Mouse (Mus musculus): ENCODE data around the gene Izumo1. TPM values are rescaled to one million over a fixed set of nuclear protein-coding genes. Genes with fewer than 3 reads are reported as not detected.

Gene Izumo1
- total RNA-seq (2022), result not detected

GRCm38 (mm10) chr7:45621443-45621842, at the start of gene Izumo1:
Gene Izumo1 (plus strand): TSS chr7:45621811.
- no peak for DNase-seq (ENCODE audit: low spot score in 2 of 2)

- DNase-seq (ENCODE audit: low spot score in 2 of 2), result no peak
These were observed 49.6 kb upstream of the Izumo1 start for GRCm38 (mm10) chr7:45571966-45572365.

- DNase-seq (ENCODE audit: low spot score in 2 of 2), result no peak
These were observed 47.7 kb upstream of the Izumo1 start for GRCm38 (mm10) chr7:45573954-45574353.

GRCm38 (mm10) chr7:45574472-45575379, 46.9 kb upstream of the Izumo1 start:
- DNase-seq (ENCODE audit: low spot score in 2 of 2), result no peak

GRCm38 (mm10) chr7:45585923-45586322, 35.7 kb upstream of the Izumo1 start:
- no peak for DNase-seq (ENCODE audit: low spot score in 2 of 2)

- no peak for DNase-seq (ENCODE audit: low spot score in 2 of 2)
These were observed 33.7 kb upstream of the Izumo1 start for GRCm38 (mm10) chr7:45587631-45588592.

- DNase-seq (ENCODE audit: low spot score in 2 of 2), result peak; percentile 90 to 99
These were observed 32.4 kb upstream of the Izumo1 start for GRCm38 (mm10) chr7:45589173-45589572.

- no peak for DNase-seq (ENCODE audit: low spot score in 2 of 2)
These were observed 31.7 kb upstream of the Izumo1 start for GRCm38 (mm10) chr7:45589898-45590297.

GRCm38 (mm10) chr7:45590874-45591273, 30.7 kb upstream of the Izumo1 start:
- no peak for DNase-seq (ENCODE audit: low spot score in 2 of 2)

GRCm38 (mm10) chr7:45591880-45592279, 29.7 kb upstream of the Izumo1 start:
- DNase-seq (ENCODE audit: low spot score in 2 of 2), result no peak

- peak in 1 of 2 experiments; percentile 39 for DNase-seq (ENCODE audit: low spot score in 2 of 2)
These were observed 28.3 kb upstream of the Izumo1 start for GRCm38 (mm10) chr7:45593118-45593815.

GRCm38 (mm10) chr7:45595176-45595575, 26.4 kb upstream of the Izumo1 start:
- no peak for DNase-seq (ENCODE audit: low spot score in 2 of 2)

- DNase-seq (ENCODE audit: low spot score in 2 of 2), result no peak
These were observed 25.5 kb upstream of the Izumo1 start for GRCm38 (mm10) chr7:45596107-45596506.

GRCm38 (mm10) chr7:45597013-45597412, 24.6 kb upstream of the Izumo1 start:
- no peak for DNase-seq (ENCODE audit: low spot score in 2 of 2)

GRCm38 (mm10) chr7:45597527-45597926, 24.1 kb upstream of the Izumo1 start:
- DNase-seq (ENCODE audit: low spot score in 2 of 2), result no peak

- no peak for DNase-seq (ENCODE audit: low spot score in 2 of 2)
These were observed 22.4 kb upstream of the Izumo1 start for GRCm38 (mm10) chr7:45598960-45599879.

- DNase-seq (ENCODE audit: low spot score in 2 of 2), result no peak
These were observed 15.8 kb upstream of the Izumo1 start for GRCm38 (mm10) chr7:45605704-45606289.

GRCm38 (mm10) chr7:45609511-45609910, 12.1 kb upstream of the Izumo1 start:
- no peak for DNase-seq (ENCODE audit: low spot score in 2 of 2)

GRCm38 (mm10) chr7:45616277-45616676, 5.3 kb upstream of the Izumo1 start:
- DNase-seq (ENCODE audit: low spot score in 2 of 2), result no peak
